Mouse (Mus musculus) embryonic facial prominence, embryonic 13.5 days (tissue): ENCODE data around the gene Slc13a1. TPM values are rescaled to one million over a fixed set of nuclear protein-coding genes. Genes with fewer than 3 reads are reported as not detected.

Source experiments
- ATAC-seq: fragments of 200-750 bp; cut with Nextera tagmentation; 2 replicates; pipeline ENCODE4 v1.8.0; 2017; ENCODE audit warnings: low read depth; ENCODE audit not compliant: insufficient number of reproducible peaks, insufficient read depth, low FRiP score, low TSS enrichment
- H3K27ac ChIP-seq: fragments of 300-500 bp; sonication (generic); 2 replicates; pipeline ENCODE4 v1.5.1; 2015; ENCODE audit warnings: moderate library complexity, mild to moderate bottlenecking, inconsistent platforms
- H3K27me3 ChIP-seq: fragments of 300-500 bp; sonication (generic); 2 replicates; pipeline ENCODE4 v1.6.1; 2015; ENCODE audit warnings: mild to moderate bottlenecking, inconsistent platforms
- H3K36me3 ChIP-seq: fragments of 300-500 bp; sonication (generic); 2 replicates; pipeline ENCODE4 v1.6.1; 2015; ENCODE audit warnings: mild to moderate bottlenecking, inconsistent platforms
- H3K4me1 ChIP-seq: fragments of 300-500 bp; sonication (generic); 2 replicates; pipeline ENCODE4 v1.6.1; 2015; ENCODE audit warnings: inconsistent platforms
- H3K4me2 ChIP-seq: fragments of 300-500 bp; sonication (generic); 2 replicates; pipeline ENCODE4 v1.6.1; 2015; ENCODE audit warnings: moderate library complexity, mild to moderate bottlenecking, inconsistent platforms
- H3K4me3 ChIP-seq: fragments of 300-500 bp; sonication (generic); 2 replicates; pipeline ENCODE4 v1.5.1; 2015; ENCODE audit warnings: mild to moderate bottlenecking, inconsistent platforms
- H3K9ac ChIP-seq: fragments of 300-500 bp; sonication (generic); 2 replicates; pipeline ENCODE4 v1.6.1; 2015; ENCODE audit warnings: mild to moderate bottlenecking, inconsistent platforms
- H3K9me3 ChIP-seq: fragments of 300-500 bp; sonication (generic); 2 replicates; pipeline ENCODE4 v1.6.1; 2016; ENCODE audit warnings: inconsistent platforms
- WGBS: fragments of 180-500 bp; shearing (Covaris S2); methylation state at CpG from one replicate; pipeline ENCODE4 v1.1.7; 2015; ENCODE audit warnings: mixed read lengths; 5-methylcytosine and 5-hydroxymethylcytosine counted together
- polyA plus RNA-seq: library from polyadenylated mRNA; unstranded; fragments of >200 nt; fragmentation: Nextera tagmentation; extraction: Ambion mirVana; gene quantifications from 2 replicates; pipeline ENCODE4 v1.2.1, GENCODE M21; 2015

Gene Slc13a1
- polyA plus RNA-seq, 1 experiment from 2014 or later: not detected

- WGBS: 57% methylated on average over 3 of the region's 3 CpGs
- ATAC-seq: no peak
- no peak overlapping the region for H3K4me3 ChIP-seq
- H3K27me3 ChIP-seq: no peaks in the 10 kb centered on the region
- no peak overlapping the region for H3K4me2 ChIP-seq
- no peak overlapping the region for H3K27ac ChIP-seq
- no peaks in the 10 kb centered on the region for H3K36me3 ChIP-seq
- no peaks in the 10 kb centered on the region for H3K9me3 ChIP-seq
- H3K9ac ChIP-seq: no peak overlapping the region
- H3K4me1 ChIP-seq: 0 out of 2 replicates have a peak, but pooled peaks cover 3% of the 10 kb centered on the region
Observed at GRCm38 (mm10) chr6:24165249-24165648, 2.6 kb downstream of the Slc13a1 start.

- H3K4me3 ChIP-seq: no peak overlapping the region
- H3K9me3 ChIP-seq: no peaks in the 10 kb centered on the region
- no peaks in the 10 kb centered on the region for H3K36me3 ChIP-seq
- H3K9ac ChIP-seq: no peak overlapping the region
- no peak overlapping the region for H3K4me2 ChIP-seq
- ATAC-seq: no peak
- WGBS: 72% methylated on average over 1 of the region's 1 CpGs
- H3K4me1 ChIP-seq: no peaks in the 10 kb centered on the region
- H3K27ac ChIP-seq: no peak overlapping the region
- H3K27me3 ChIP-seq: no peaks in the 10 kb centered on the region
Observed at GRCm38 (mm10) chr6:24159795-24160194, 8.1 kb downstream of the Slc13a1 start.

GRCm38 (mm10) chr6:24154901-24155300 lies 13.0 kb downstream of the Slc13a1 start:
- Histone ChIP-seq H3K4me2 (no peak overlapping the region), H3K9ac (no peak overlapping the region), H3K27me3 (no peaks in the 10 kb centered on the region), H3K4me1 (no peaks in the 10 kb centered on the region), H3K27ac (no peak overlapping the region), H3K36me3 (no peaks in the 10 kb centered on the region), H3K4me3 (no peak overlapping the region), H3K9me3 (no peaks in the 10 kb centered on the region)
- WGBS: 69% methylated on average over 4 of the region's 4 CpGs
- no peak for ATAC-seq

- Histone ChIP-seq H3K9ac (no peak overlapping the region), H3K4me2 (no peak overlapping the region), H3K27ac (no peak overlapping the region), H3K4me3 (no peak overlapping the region), H3K9me3 (no peaks in the 10 kb centered on the region), H3K27me3 (no peaks in the 10 kb centered on the region), H3K36me3 (no peaks in the 10 kb centered on the region), H3K4me1 (no peaks in the 10 kb centered on the region)
- ATAC-seq: no peak
- 87% methylated on average over 4 of the region's 4 CpGs for WGBS
Observed at GRCm38 (mm10) chr6:24132951-24133350, 34.9 kb downstream of the Slc13a1 start.

- H3K9ac ChIP-seq: no peak overlapping the region
- no peaks in the 10 kb centered on the region for H3K36me3 ChIP-seq
- H3K27ac ChIP-seq: no peak overlapping the region
- no peak overlapping the region for H3K4me3 ChIP-seq
- no peak overlapping the region for H3K4me2 ChIP-seq
- no peak for ATAC-seq
- H3K4me1 ChIP-seq: no peaks in the 10 kb centered on the region
- no peaks in the 10 kb centered on the region for H3K9me3 ChIP-seq
- H3K27me3 ChIP-seq: no peaks in the 10 kb centered on the region
Observed at GRCm38 (mm10) chr6:24122632-24123031, 45.3 kb downstream of the Slc13a1 start.

- WGBS: 88% methylated on average over 8 of the region's 8 CpGs
- Histone ChIP-seq H3K4me1 (no peaks in the 10 kb centered on the region), H3K4me2 (no peak overlapping the region), H3K27me3 (no peaks in the 10 kb centered on the region), H3K9me3 (0 out of 2 replicates have a peak, but pooled peaks cover 3% of the 10 kb centered on the region), H3K27ac (no peak overlapping the region), H3K4me3 (no peak overlapping the region), H3K36me3 (no peaks in the 10 kb centered on the region), H3K9ac (no peak overlapping the region)
- no peak for ATAC-seq
Observed at GRCm38 (mm10) chr6:24111614-24112013, 56.3 kb downstream of the Slc13a1 start.

DNA sequence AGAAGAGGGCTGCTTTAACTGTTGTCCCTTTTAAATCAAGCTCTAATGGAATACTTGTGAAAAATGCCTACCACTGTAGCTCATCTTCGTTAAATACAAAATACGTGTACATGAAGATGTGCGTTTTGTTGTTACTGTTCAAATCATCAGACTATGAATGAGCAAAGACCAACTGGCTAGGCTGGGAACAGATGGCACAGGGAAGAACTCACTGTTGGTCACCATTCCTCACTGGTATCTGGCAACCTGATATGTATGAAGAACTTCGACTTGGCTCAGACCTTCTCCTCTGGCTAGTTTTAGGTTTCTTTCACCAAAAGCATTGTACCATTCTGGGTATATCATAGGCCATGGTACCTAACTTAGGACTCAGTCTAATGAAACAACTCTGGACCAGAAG lies 59.4 kb downstream of the Slc13a1 start:
- Histone ChIP-seq H3K27me3 (no peaks in the 10 kb centered on the region), H3K9me3 (0 out of 2 replicates have a peak, but pooled peaks cover 3% of the 10 kb centered on the region), H3K4me2 (no peak overlapping the region), H3K4me3 (no peak overlapping the region), H3K36me3 (no peaks in the 10 kb centered on the region), H3K4me1 (no peaks in the 10 kb centered on the region), H3K9ac (no peak overlapping the region), H3K27ac (no peak overlapping the region)
- no peak for ATAC-seq
- 88% methylated on average over 4 of the region's 4 CpGs for WGBS

DNA sequence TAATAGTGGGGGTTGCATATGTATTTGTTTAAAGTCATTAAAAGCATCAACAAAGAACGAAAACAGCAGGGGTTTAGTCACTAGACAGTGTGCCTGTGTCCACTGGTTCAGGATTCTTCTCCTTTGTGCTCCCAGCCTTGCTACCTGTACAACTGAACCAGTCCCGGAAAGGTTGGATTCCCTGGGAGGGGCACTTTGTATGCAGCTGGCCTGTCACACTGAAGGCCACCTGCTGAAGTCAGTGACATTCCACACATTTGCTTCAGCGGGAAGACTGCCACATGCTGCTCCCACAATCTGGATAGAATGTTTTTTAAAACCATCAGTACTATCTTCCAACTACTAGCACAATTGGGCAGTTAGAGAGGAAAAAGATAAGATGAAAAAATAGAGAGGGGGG lies 61.7 kb downstream of the Slc13a1 start:
- Histone ChIP-seq H3K36me3 (no peaks in the 10 kb centered on the region), H3K27ac (no peak overlapping the region), H3K4me2 (no peak overlapping the region), H3K27me3 (no peaks in the 10 kb centered on the region), H3K4me1 (no peaks in the 10 kb centered on the region), H3K4me3 (no peak overlapping the region), H3K9me3 (0 out of 2 replicates have a peak, but pooled peaks cover 3% of the 10 kb centered on the region), H3K9ac (no peak overlapping the region)
- WGBS: 42% methylated on average over 3 of the region's 3 CpGs
- no peak for ATAC-seq

- Histone ChIP-seq H3K4me2 (no peak overlapping the region), H3K36me3 (no peaks in the 10 kb centered on the region), H3K27me3 (no peaks in the 10 kb centered on the region), H3K9ac (no peak overlapping the region), H3K4me1 (no peaks in the 10 kb centered on the region), H3K9me3 (0 out of 2 replicates have a peak, but pooled peaks cover 3% of the 10 kb centered on the region), H3K27ac (no peak overlapping the region), H3K4me3 (no peak overlapping the region)
- 59% methylated on average over 5 of the region's 5 CpGs for WGBS
- ATAC-seq: no peak
Observed at GRCm38 (mm10) chr6:24105681-24106080, 62.2 kb downstream of the Slc13a1 start.

- no peaks in the 10 kb centered on the region for H3K27me3 ChIP-seq
- H3K36me3 ChIP-seq: no peaks in the 10 kb centered on the region
- H3K9me3 ChIP-seq: no peaks in the 10 kb centered on the region
- no peak overlapping the region for H3K4me3 ChIP-seq
- 77% methylated on average over 1 of the region's 1 CpGs for WGBS
- no peak overlapping the region for H3K9ac ChIP-seq
- ATAC-seq: no peak
- no peaks in the 10 kb centered on the region for H3K4me1 ChIP-seq
- H3K27ac ChIP-seq: no peak overlapping the region
- no peak overlapping the region for H3K4me2 ChIP-seq
Observed at GRCm38 (mm10) chr6:24101281-24101680, 66.6 kb downstream of the Slc13a1 start.

DNA sequence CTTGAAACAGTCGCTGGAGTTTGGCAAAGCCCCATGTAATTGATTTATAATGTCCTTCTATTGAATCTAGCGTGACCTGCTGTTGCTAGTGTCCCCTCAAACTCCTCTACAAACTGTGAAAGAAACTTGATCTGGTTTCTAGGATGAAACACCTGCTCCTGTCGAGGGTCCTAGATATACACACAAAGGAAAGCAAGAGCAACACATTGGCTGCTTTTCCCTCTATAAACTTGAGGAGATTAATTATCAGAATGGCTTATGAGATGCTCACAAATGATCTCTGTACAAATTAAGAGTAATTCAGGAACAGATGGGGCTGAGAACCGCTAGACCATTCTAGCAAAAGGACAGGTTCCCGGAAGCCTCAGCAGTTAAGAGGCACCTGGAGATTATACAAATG lies 67.2 kb downstream of the Slc13a1 start:
- Histone ChIP-seq H3K4me2 (no peak overlapping the region), H3K27ac (no peak overlapping the region), H3K9me3 (no peaks in the 10 kb centered on the region), H3K4me1 (no peaks in the 10 kb centered on the region), H3K27me3 (no peaks in the 10 kb centered on the region), H3K9ac (no peak overlapping the region), H3K4me3 (no peak overlapping the region), H3K36me3 (no peaks in the 10 kb centered on the region)
- 51% methylated on average over 5 of the region's 5 CpGs for WGBS
- no peak for ATAC-seq

DNA sequence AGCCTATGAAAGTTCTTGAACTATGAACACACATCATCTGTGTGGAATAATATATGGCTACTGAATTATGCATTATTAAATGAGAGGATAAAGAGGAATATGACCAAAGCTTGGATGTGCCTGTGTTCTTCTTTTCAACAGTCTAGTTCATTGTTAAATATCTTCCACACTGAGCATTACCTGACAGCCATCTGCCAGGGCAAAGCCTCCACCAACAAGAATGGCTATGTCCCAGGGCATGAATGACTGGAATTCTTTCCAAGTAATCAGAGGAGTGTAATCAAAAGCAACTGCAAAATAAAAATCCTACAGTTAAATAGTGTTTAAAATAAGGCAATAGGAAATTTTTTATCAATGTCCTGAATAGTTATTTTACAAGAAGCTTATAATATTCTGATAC lies 70.5 kb downstream of the Slc13a1 start:
- ATAC-seq: no peak
- no peaks in the 10 kb centered on the region for H3K36me3 ChIP-seq

DNA sequence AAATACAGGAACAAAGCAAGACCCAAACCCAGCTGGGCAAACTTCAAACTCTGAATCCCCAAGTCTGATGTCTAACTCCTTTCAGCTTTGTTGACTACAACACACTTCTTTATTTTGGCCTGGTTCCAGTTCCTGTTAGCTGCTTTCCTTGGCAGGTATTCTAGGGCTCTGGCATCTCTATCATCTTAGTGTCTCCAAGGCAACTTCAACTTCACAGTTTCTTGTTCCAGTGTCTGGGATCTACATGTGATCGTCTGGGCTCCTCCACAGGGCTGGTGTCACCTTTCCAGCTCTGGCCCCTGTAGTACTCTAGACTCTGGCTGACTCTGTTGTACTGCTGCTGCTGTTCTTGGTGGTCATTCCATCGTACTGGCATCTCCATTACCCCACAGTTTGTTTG lies 91.8 kb downstream of the Slc13a1 start:
- 72% methylated on average over 2 of the region's 2 CpGs for WGBS
- Histone ChIP-seq H3K4me2 (no peak overlapping the region), H3K27me3 (no peaks in the 10 kb centered on the region), H3K4me3 (no peak overlapping the region), H3K9ac (no peak overlapping the region), H3K27ac (no peak overlapping the region), H3K4me1 (no peaks in the 10 kb centered on the region), H3K9me3 (no peaks in the 10 kb centered on the region), H3K36me3 (no peaks in the 10 kb centered on the region)
- ATAC-seq: no peak

More for the DNA sequence above, 70.5 kb downstream of the Slc13a1 start:
- H3K27me3 ChIP-seq: no peaks in the 10 kb centered on the region
- no peak overlapping the region for H3K9ac ChIP-seq
- no peak overlapping the region for H3K4me3 ChIP-seq
- no peak overlapping the region for H3K27ac ChIP-seq
- H3K9me3 ChIP-seq: no peaks in the 10 kb centered on the region
- no peak overlapping the region for H3K4me2 ChIP-seq
- no peaks in the 10 kb centered on the region for H3K4me1 ChIP-seq
